Mouse (Mus musculus): ENCODE results near the gene Col4a2.

Gene Col4a2

GRCm38 (mm10) chr8:11327298-11327697 lies 14.7 kb downstream of the Col4a2 start:
- no peak for DNase-seq

- no peak for DNase-seq
These were observed 15.3 kb downstream of the Col4a2 start for GRCm38 (mm10) chr8:11327722-11328417.

GRCm38 (mm10) chr8:11331561-11331960 lies 19.0 kb downstream of the Col4a2 start:
- DNase-seq = no peak

- no peak for DNase-seq
These were observed 21.1 kb downstream of the Col4a2 start for GRCm38 (mm10) chr8:11333746-11334145.

GRCm38 (mm10) chr8:11334493-11334892 lies 21.9 kb downstream of the Col4a2 start:
- no peak for DNase-seq

GRCm38 (mm10) chr8:11335238-11335637 lies 22.6 kb downstream of the Col4a2 start:
- DNase-seq = no peak

- DNase-seq = no peak
These were observed 23.7 kb downstream of the Col4a2 start for GRCm38 (mm10) chr8:11336346-11336745.

GRCm38 (mm10) chr8:11337642-11338041 lies 25.0 kb downstream of the Col4a2 start:
- no peak for DNase-seq

- DNase-seq = no peak
These were observed 25.9 kb downstream of the Col4a2 start for GRCm38 (mm10) chr8:11338507-11338906.

- no peak for DNase-seq
These were observed 27.9 kb downstream of the Col4a2 start for GRCm38 (mm10) chr8:11340310-11341110.

- DNase-seq = no peak
These were observed 28.5 kb downstream of the Col4a2 start for GRCm38 (mm10) chr8:11341111-11341566.

- DNase-seq = no peak
These were observed 31.9 kb downstream of the Col4a2 start for GRCm38 (mm10) chr8:11344459-11344858.

- DNase-seq = no peak
These were observed 33.6 kb downstream of the Col4a2 start for GRCm38 (mm10) chr8:11346225-11346624.

- DNase-seq = no peak
These were observed 35.1 kb downstream of the Col4a2 start for GRCm38 (mm10) chr8:11347699-11348098.

GRCm38 (mm10) chr8:11348622-11349021 lies 36.0 kb downstream of the Col4a2 start:
- no peak for DNase-seq

GRCm38 (mm10) chr8:11351355-11351754 lies 38.8 kb downstream of the Col4a2 start:
- DNase-seq = no peak

- no peak for DNase-seq
These were observed 39.9 kb downstream of the Col4a2 start for GRCm38 (mm10) chr8:11352514-11352913.

- no peak for DNase-seq
These were observed 42.3 kb downstream of the Col4a2 start for GRCm38 (mm10) chr8:11354800-11355451.

GRCm38 (mm10) chr8:11355900-11356299 lies 43.3 kb downstream of the Col4a2 start:
- no peak for DNase-seq

- no peak for DNase-seq
These were observed 44.2 kb downstream of the Col4a2 start for GRCm38 (mm10) chr8:11356776-11357175.

GRCm38 (mm10) chr8:11357921-11358436 lies 45.4 kb downstream of the Col4a2 start:
- no peak for DNase-seq

- no peak for DNase-seq
These were observed 47.2 kb downstream of the Col4a2 start for GRCm38 (mm10) chr8:11359846-11360245.

GRCm38 (mm10) chr8:11361546-11362277 lies 49.1 kb downstream of the Col4a2 start:
- no peak for DNase-seq
